Mouse (Mus musculus): ENCODE results near the gene Gm20538.

The Gm20538 gene

GRCm38 (mm10) chr19:44535376-44535775 lies 17.3 kb downstream of the Gm20538 start:
- DNase-seq (ENCODE audit: extremely low read depth, low read depth) = no peak

GRCm38 (mm10) chr19:44530018-44530417 lies 22.6 kb downstream of the Gm20538 start:
- DNase-seq (ENCODE audit: extremely low read depth, low read depth) = no peak

GRCm38 (mm10) chr19:44525551-44526205 lies 27.0 kb downstream of the Gm20538 start:
- DNase-seq (ENCODE audit: extremely low read depth, low read depth) = no peak

GRCm38 (mm10) chr19:44519152-44519551 lies 33.5 kb downstream of the Gm20538 start:
- no peak for DNase-seq (ENCODE audit: extremely low read depth, low read depth)

GRCm38 (mm10) chr19:44517996-44518768 lies 34.4 kb downstream of the Gm20538 start:
- DNase-seq (ENCODE audit: extremely low read depth, low read depth) = no peak

- DNase-seq (ENCODE audit: extremely low read depth, low read depth) = no peak
Observed at GRCm38 (mm10) chr19:44515769-44516168, 36.9 kb downstream of the Gm20538 start.

- DNase-seq (ENCODE audit: extremely low read depth, low read depth) = no peak
Observed at GRCm38 (mm10) chr19:44514521-44515451, 37.8 kb downstream of the Gm20538 start.

- DNase-seq (ENCODE audit: extremely low read depth, low read depth) = no peak
Observed at GRCm38 (mm10) chr19:44513921-44514482, 38.6 kb downstream of the Gm20538 start.

- DNase-seq (ENCODE audit: extremely low read depth, low read depth) = no peak
Observed at GRCm38 (mm10) chr19:44513054-44513833, 39.4 kb downstream of the Gm20538 start.

- no peak for DNase-seq (ENCODE audit: extremely low read depth, low read depth)
Observed at GRCm38 (mm10) chr19:44512601-44513000, 40.0 kb downstream of the Gm20538 start.

- DNase-seq (ENCODE audit: extremely low read depth, low read depth) = no peak
Observed at GRCm38 (mm10) chr19:44511451-44512231, 41.0 kb downstream of the Gm20538 start.

- DNase-seq (ENCODE audit: extremely low read depth, low read depth) = no peak
Observed at GRCm38 (mm10) chr19:44510534-44511175, 42.0 kb downstream of the Gm20538 start.

GRCm38 (mm10) chr19:44502741-44503140 lies 49.9 kb downstream of the Gm20538 start:
- DNase-seq (ENCODE audit: extremely low read depth, low read depth) = no peak

- no peak for DNase-seq (ENCODE audit: extremely low read depth, low read depth)
Observed at GRCm38 (mm10) chr19:44501925-44502324, 50.7 kb downstream of the Gm20538 start.

- DNase-seq (ENCODE audit: extremely low read depth, low read depth) = no peak
Observed at GRCm38 (mm10) chr19:44500240-44500639, 52.4 kb downstream of the Gm20538 start.

- DNase-seq (ENCODE audit: extremely low read depth, low read depth) = no peak
Observed at GRCm38 (mm10) chr19:44498936-44499335, 53.7 kb downstream of the Gm20538 start.

GRCm38 (mm10) chr19:44496941-44497340 lies 55.7 kb downstream of the Gm20538 start:
- no peak for DNase-seq (ENCODE audit: extremely low read depth, low read depth)

- DNase-seq (ENCODE audit: extremely low read depth, low read depth) = peak; percentile 75
Observed at GRCm38 (mm10) chr19:44496511-44496910, 56.1 kb downstream of the Gm20538 start.

Data from MEL-GATA-1-ER (cell line).